Mouse (Mus musculus) E14TG2a.4 (cell line): ENCODE measurements around the gene Thsd4.

Experiments used
- CTCF ChIP-seq: conservative IDR thresholded peaks from 2 replicates; pipeline ENCODE4 v1.5.1; 2014; ENCODE audit warnings: low read length
- NANOG ChIP-seq: IDR thresholded peaks from 2 replicates; pipeline ENCODE4 v1.6.1; 2014; ENCODE audit warnings: borderline replicate concordance, low read length, mixed read lengths
- POU5F1 ChIP-seq: IDR thresholded peaks from 2 replicates; pipeline ENCODE4 v1.6.1; 2014; ENCODE audit warnings: low read length, borderline replicate concordance

GRCm38 (mm10) chr9:60449498-60449897 is 72.3 kb downstream of the Thsd4 start:
- TF ChIP-seq CTCF (no peak), POU5F1 (no peak), NANOG (no peak)
